Mouse (Mus musculus) neural tube, embryonic 15.5 days (tissue): Measurements from ENCODE around the gene Flnc. TPM values are rescaled to one million over a fixed set of nuclear protein-coding genes. Genes with fewer than 3 reads are reported as not detected.

Source experiments
- ATAC-seq: fragments of 200-750 bp; cut with Nextera tagmentation; 2 replicates; pipeline ENCODE4 v1.8.0; 2017; ENCODE audit warnings: mild to moderate bottlenecking, moderate TSS enrichment, moderate library complexity; ENCODE audit not compliant: low FRiP score
- H3K27ac ChIP-seq: fragments of 300-500 bp; sonication (generic); replicated peaks from 2 replicates; pipeline ENCODE4 v1.5.1; 2015; ENCODE audit warnings: mild to moderate bottlenecking, inconsistent platforms
- H3K27me3 ChIP-seq: fragments of 300-500 bp; sonication (generic); replicated peaks from 2 replicates; pipeline ENCODE4 v1.6.1; 2015; ENCODE audit warnings: inconsistent platforms
- H3K36me3 ChIP-seq: fragments of 300-500 bp; sonication (generic); 2 replicates; pipeline ENCODE4 v1.6.1; 2015; ENCODE audit warnings: inconsistent platforms
- H3K4me1 ChIP-seq: fragments of 300-500 bp; sonication (generic); 2 replicates; pipeline ENCODE4 v1.6.1; 2015; ENCODE audit warnings: inconsistent platforms
- H3K4me2 ChIP-seq: fragments of 300-500 bp; sonication (generic); 2 replicates; pipeline ENCODE4 v1.6.1; 2015; ENCODE audit warnings: inconsistent platforms, mild to moderate bottlenecking, moderate library complexity
- H3K4me3 ChIP-seq: fragments of 300-500 bp; sonication (generic); replicated peaks from 2 replicates; pipeline ENCODE4 v1.5.1; 2015; ENCODE audit warnings: mild to moderate bottlenecking, inconsistent platforms
- H3K9ac ChIP-seq: fragments of 300-500 bp; sonication (generic); replicated peaks from 2 replicates; pipeline ENCODE4 v1.6.1; 2015; ENCODE audit warnings: mild to moderate bottlenecking, inconsistent platforms
- H3K9me3 ChIP-seq: fragments of 300-500 bp; sonication (generic); replicated peaks from 2 replicates; pipeline ENCODE4 v1.6.1; 2016; ENCODE audit warnings: inconsistent platforms
- WGBS: fragments of 180-500 bp; shearing (Covaris S2); methylation state at CpG from one replicate; pipeline ENCODE4 v1.1.7; 2015; ENCODE audit warnings: mixed read lengths; 5-methylcytosine and 5-hydroxymethylcytosine counted together
- polyA plus RNA-seq: library from polyadenylated mRNA; unstranded; fragments of >200 nt; fragmentation: Nextera tagmentation; extraction: Ambion mirVana; gene quantifications from 2 replicates; pipeline ENCODE4 v1.2.1, GENCODE M21; 2015

Gene Flnc
- polyA plus RNA-seq, 1 experiment from 2014 or later, result 5.2 TPM

DNA sequence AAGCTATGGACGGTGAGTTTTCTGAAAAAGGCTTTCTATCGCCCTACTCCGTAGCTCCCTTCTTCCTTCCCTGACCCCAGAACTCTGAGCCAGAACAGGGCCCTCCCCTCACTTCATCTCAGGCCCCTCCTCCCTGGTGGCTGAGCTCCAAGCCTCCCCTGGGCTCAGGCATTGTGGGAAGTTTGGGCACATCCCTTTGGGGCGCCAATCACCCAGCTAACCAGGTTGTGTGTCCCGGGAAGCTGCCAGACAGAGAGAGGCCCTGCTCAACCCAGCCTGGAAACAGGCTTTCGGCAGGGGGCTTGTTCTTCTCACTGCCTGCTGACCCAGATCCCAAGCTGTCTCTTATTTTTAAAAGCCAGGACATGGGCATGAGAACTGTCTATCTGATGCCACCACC is 35.5 kb upstream of the Flnc start:
- WGBS, result 10% methylated on average over 6 of the region's 6 CpGs
- H3K4me1 ChIP-seq, result peaks cover 24% of the 10 kb centered on the region
- ATAC-seq, result 0 out of 2 replicates have a peak, but pooled peaks have one; percentile 22
- H3K9ac ChIP-seq, result peak overlapping the region; percentile 86
- peak overlapping the region; percentile 89 for H3K4me2 ChIP-seq
- peak overlapping the region; percentile 82 for H3K27ac ChIP-seq
- H3K36me3 ChIP-seq, result no peaks in the 10 kb centered on the region
- H3K4me3 ChIP-seq, result peak overlapping the region; percentile 70
- no peaks in the 10 kb centered on the region for H3K9me3 ChIP-seq
- H3K27me3 ChIP-seq, result peaks cover 8% of the 10 kb centered on the region; the same call in 1 of the 2 replicates

DNA sequence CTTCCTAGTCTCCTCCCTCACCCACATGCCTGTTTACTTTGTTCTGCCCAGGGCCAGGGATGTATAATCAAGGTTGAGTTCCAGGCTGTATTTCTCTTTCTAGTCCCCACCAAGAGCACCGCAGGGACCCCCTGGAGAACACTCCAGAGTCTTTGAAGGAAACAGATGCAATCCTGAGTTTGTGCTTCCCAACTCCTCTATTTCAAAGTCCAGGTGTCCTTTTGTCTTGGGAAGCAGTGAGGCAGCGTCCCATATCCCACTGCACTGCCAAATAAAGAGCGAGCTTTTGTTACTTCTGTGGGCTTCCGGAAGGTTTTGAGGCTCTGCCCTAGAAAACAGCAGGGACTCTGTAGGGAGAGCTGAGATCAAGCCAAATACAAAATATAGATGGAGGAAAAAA is 33.2 kb upstream of the Flnc start:
- Histone ChIP-seq H3K27me3 (no peaks in the 10 kb centered on the region), H3K9me3 (no peaks in the 10 kb centered on the region), H3K36me3 (no peaks in the 10 kb centered on the region), H3K4me3 (no peak overlapping the region), H3K9ac (no peak overlapping the region), H3K4me2 (no peak overlapping the region), H3K4me1 (peaks cover 27% of the 10 kb centered on the region), H3K27ac (no peak overlapping the region)
- 69% methylated on average over 4 of the region's 4 CpGs for WGBS
- no peak for ATAC-seq

DNA sequence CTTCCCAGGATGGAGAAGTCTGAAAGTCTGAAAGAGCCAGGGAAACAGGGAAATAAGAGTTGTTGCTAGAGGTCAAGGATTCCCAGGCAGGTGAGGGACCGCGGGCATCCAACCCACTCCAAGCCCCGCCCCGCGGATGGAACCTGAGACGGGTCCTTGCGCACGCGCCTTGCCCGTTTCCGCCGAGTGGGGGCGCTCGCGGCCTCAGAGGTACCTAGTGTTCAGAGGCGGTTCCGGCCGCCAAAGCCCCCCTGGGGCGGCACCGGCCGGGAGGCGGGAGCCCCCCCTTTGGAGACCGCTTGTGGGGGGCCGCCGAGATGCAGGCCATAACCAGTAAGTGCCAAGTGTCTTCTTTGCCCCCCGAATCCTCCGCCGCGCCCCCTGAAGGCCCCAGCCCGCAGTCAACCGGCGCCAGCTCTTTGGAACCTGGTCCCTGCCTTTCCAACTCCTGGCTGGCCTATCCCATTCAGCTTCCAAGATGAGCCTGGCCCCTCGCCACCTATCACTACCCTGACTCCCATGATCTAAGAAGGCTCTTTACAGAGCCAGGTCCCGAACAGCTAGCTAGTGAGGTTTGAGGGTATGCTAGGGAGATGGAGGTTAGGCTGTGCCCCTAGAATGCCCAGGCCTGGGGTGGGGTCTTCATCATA is 30.2 kb upstream of the Flnc start:
- WGBS, result 9% methylated on average over 34 of the region's 34 CpGs
- ATAC-seq, result no peak
- peaks cover 10% of the 10 kb centered on the region for H3K4me1 ChIP-seq
- peaks cover 5% of the 10 kb centered on the region for H3K36me3 ChIP-seq
- no peak overlapping the region for H3K27ac ChIP-seq
- no peak overlapping the region for H3K9ac ChIP-seq
- no peaks in the 10 kb centered on the region for H3K9me3 ChIP-seq
- H3K4me2 ChIP-seq, result peak overlapping the region; percentile 39
- no peak overlapping the region for H3K4me3 ChIP-seq
- no peaks in the 10 kb centered on the region for H3K27me3 ChIP-seq

DNA sequence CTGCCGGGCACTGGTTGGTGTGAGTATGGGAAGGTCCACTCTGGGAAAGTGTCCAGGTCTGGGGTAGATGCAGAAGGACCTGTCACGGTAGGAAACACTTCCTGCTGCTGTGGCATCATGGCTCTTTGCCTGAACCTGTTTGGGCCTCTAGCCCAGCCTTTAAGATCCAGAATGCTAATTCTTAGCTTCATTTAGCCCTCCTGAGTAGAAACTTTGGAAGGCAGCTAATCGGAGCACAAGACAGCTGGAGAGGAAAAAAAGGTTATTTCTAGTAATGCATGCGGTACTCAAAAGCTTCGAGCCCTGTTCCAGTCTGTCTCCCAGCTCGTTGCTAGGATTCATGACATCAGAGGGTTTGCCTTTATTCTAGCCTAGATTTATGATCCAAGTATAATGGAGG is 26.6 kb upstream of the Flnc start:
- Histone ChIP-seq H3K4me2 (no peak overlapping the region), H3K9me3 (no peaks in the 10 kb centered on the region), H3K9ac (no peak overlapping the region), H3K27me3 (no peaks in the 10 kb centered on the region), H3K4me3 (no peak overlapping the region), H3K36me3 (peaks cover 34% of the 10 kb centered on the region), H3K27ac (peak overlapping the region; percentile 72), H3K4me1 (peaks cover 5% of the 10 kb centered on the region; the same call in 1 of the 2 replicates)
- WGBS, result 27% methylated on average over 6 of the region's 6 CpGs
- ATAC-seq, result peak; percentile 70; the same call in 1 of the 2 replicates

DNA sequence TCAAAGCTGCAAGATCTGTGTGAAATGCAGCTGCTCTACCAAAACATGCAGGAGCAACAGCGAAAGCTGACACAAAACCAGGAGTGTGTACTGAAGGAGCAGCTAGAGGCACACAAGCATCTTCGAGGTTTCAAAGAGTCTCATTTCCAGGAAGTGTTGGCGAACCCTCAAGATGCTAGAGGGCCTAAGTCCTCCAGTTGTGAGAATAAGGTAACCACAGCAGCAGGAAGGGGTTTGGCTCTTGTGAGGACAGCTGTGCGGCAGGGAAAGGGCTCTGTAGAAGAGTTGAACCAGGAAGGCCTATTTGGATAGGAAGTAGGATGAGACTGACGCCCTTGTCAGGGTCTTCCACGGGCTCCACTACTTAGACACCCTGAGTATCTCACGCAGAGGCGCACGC is 17.6 kb upstream of the Flnc start:
- no peak overlapping the region for H3K27ac ChIP-seq
- peaks cover 55% of the 10 kb centered on the region for H3K36me3 ChIP-seq
- 88% methylated on average over 9 of the region's 9 CpGs for WGBS
- no peak overlapping the region for H3K4me3 ChIP-seq
- no peak overlapping the region for H3K4me2 ChIP-seq
- no peak for ATAC-seq
- no peaks in the 10 kb centered on the region for H3K4me1 ChIP-seq
- H3K9me3 ChIP-seq, result no peaks in the 10 kb centered on the region
- H3K9ac ChIP-seq, result no peak overlapping the region
- no peaks in the 10 kb centered on the region for H3K27me3 ChIP-seq

DNA sequence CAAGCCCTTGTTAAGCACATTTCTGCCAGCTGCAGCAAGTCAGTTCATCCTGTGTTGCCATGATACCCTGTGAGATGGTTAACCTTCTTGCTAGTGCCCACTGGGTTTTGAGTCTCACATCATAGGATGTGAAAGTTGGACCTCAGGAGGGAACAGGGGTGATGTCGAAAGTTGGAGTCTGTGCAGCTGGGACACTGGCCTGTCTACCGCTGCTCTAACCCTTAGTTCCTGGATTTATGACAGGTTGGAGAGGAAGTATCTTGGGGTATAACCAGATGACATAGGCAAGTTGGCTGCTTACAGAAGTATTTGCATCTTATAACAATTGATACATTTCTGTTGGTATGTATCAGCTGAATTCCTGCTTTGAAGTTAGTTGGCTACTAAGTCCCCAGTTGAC is 12.5 kb upstream of the Flnc start:
- WGBS, result 90% methylated on average over 2 of the region's 2 CpGs
- Histone ChIP-seq H3K36me3 (peaks cover 34% of the 10 kb centered on the region), H3K4me1 (no peaks in the 10 kb centered on the region), H3K9ac (no peak overlapping the region), H3K9me3 (no peaks in the 10 kb centered on the region), H3K27me3 (no peaks in the 10 kb centered on the region), H3K4me2 (no peak overlapping the region), H3K4me3 (no peak overlapping the region), H3K27ac (no peak overlapping the region)
- ATAC-seq, result no peak

DNA sequence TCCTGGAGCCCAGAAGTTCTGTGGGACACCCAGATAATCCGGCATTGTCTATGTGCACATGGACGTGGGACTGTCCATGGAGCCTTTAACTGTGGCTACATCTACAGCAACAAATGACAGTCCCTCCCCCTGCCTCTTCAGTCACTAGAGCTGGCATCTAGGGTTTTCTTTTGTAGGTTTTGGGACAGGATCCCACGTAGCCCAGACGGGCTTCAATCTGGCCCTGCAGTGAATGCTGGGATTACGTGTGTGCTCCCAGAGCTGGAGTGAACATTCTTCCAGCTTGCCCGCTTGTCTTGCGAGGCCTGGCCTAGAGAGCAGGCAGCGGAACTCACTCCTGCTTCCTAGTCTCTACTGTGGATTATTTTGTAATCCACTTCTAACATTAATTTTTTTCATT is 7.9 kb upstream of the Flnc start:
- H3K4me1 ChIP-seq, result no peaks in the 10 kb centered on the region
- H3K36me3 ChIP-seq, result peaks cover 16% of the 10 kb centered on the region; the same call in 1 of the 2 replicates
- H3K4me2 ChIP-seq, result no peak overlapping the region
- 89% methylated on average over 8 of the region's 8 CpGs for WGBS
- H3K4me3 ChIP-seq, result no peak overlapping the region
- no peak overlapping the region for H3K9ac ChIP-seq
- no peak overlapping the region for H3K27ac ChIP-seq
- no peaks in the 10 kb centered on the region for H3K27me3 ChIP-seq
- ATAC-seq, result no peak
- no peaks in the 10 kb centered on the region for H3K9me3 ChIP-seq

DNA sequence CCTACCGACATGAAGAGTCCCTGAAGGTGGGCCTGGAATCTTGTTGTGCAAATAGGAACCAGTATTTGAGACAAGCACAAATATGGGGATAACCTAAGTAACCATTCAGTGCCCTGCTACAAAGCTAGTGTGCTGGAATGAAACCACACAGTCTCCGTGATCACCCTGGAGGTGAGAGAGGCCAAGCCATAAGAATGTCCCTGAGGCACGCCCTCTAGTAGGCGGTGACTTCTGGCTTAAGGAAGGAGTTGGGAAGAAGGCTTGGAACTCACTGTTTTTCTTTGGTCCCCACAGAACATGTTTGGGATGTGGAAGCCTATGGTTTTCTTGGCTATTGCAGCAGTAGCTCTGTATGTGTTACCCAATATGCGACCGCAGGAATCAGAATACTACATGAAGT is 6.7 kb upstream of the Flnc start:
- no peak for ATAC-seq
- H3K27ac ChIP-seq, result no peak overlapping the region
- 75% methylated on average over 6 of the region's 6 CpGs for WGBS
- peaks cover 1% of the 10 kb centered on the region; the same call in 1 of the 2 replicates for H3K4me1 ChIP-seq
- H3K4me2 ChIP-seq, result no peak overlapping the region
- H3K4me3 ChIP-seq, result no peak overlapping the region
- peaks cover 10% of the 10 kb centered on the region; the same call in 1 of the 2 replicates for H3K27me3 ChIP-seq
- no peak overlapping the region for H3K9ac ChIP-seq
- H3K9me3 ChIP-seq, result no peaks in the 10 kb centered on the region
- peaks cover 13% of the 10 kb centered on the region; the same call in 1 of the 2 replicates for H3K36me3 ChIP-seq

DNA sequence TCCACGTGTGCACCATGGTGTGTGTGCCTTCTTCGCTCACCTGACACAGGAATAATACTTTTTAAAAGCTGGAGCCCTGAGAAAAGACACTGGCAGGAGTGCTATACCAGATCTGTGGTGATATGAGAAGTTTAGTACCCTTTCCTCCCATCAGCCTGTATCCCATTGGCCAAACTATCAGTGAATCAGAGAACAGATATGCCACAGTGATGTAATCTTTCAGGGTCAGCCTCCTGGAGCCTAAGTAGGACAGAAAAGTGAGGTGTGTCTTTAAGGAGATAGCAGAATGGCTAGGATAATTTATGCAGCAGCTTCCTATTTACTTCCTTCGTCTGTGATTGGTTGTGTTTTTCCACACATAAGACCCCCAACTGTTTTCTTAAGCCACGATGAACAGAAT is 4.9 kb upstream of the Flnc start:
- H3K4me2 ChIP-seq, result no peak overlapping the region
- peaks cover 27% of the 10 kb centered on the region for H3K27me3 ChIP-seq
- H3K9me3 ChIP-seq, result no peaks in the 10 kb centered on the region
- no peak overlapping the region for H3K4me3 ChIP-seq
- peaks cover 16% of the 10 kb centered on the region for H3K4me1 ChIP-seq
- H3K36me3 ChIP-seq, result 0 out of 2 replicates have a peak, but pooled peaks cover 7% of the 10 kb centered on the region
- no peak for ATAC-seq
- no peak overlapping the region for H3K27ac ChIP-seq
- H3K9ac ChIP-seq, result no peak overlapping the region
- WGBS, result 56% methylated on average over 4 of the region's 4 CpGs

DNA sequence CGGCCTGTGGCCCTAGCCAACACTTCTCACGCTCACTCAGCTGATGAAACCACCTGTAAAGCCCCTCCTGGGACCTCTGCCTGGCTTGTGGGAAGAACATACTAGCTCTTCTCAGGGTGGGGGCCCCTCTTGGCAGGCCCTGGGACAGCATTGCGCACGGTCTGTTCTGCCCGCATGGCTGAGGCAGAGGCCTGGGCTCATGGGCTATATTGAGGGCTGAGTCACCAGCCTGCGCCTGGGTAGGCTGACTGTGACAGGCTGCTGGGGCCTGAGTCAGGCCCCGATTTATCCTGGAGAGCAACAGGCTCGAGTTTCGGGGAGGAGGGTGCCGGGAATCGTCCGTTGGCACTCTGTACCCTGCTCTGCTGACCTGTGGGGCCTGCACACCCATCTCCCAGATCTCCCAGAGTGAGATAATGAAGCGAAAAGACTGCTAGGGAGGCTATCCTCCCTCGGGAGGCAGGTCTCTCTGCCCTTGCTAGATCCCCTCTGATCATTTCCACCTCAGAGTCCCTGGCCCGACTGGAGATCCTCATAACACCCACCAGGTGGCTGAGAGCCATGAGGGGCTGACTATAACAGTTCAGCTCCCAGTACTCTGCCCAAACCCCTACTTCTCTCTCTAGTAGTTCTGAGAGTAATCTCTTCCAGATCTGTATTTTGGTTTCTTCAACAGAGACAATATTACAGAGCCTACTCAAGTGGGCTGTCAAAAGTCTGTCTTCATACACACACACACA is 2.2 kb upstream of the Flnc start:
- no peak for ATAC-seq
- no peak overlapping the region for H3K4me3 ChIP-seq
- no peak overlapping the region for H3K9ac ChIP-seq
- 48% methylated on average over 15 of the region's 15 CpGs for WGBS
- no peak overlapping the region for H3K4me2 ChIP-seq
- H3K4me1 ChIP-seq, result peaks cover 39% of the 10 kb centered on the region
- no peaks in the 10 kb centered on the region for H3K9me3 ChIP-seq
- H3K27me3 ChIP-seq, result peaks cover 50% of the 10 kb centered on the region
- no peak overlapping the region for H3K27ac ChIP-seq
- H3K36me3 ChIP-seq, result 0 out of 2 replicates have a peak, but pooled peaks cover 4% of the 10 kb centered on the region

DNA sequence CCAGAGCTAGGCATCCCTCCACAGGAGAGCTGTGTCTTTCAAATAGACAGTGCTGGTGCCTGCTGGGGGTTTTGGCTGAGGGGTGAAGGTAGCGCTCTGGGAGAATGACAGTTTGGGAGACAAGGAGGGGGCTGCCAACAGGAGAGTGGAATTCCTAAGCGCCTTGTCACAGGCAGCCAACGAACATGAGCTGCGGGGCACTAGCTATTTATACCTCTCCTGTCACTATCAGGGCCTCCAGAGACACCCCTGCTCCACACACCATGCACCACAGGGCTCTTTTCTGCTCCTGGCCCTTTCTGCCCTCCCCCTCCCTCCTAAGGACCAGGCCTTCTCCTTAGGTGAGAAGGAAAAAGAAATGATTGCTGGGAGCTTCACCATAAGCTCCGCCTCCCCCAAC is 1.6 kb upstream of the Flnc start:
- Histone ChIP-seq H3K27me3 (peaks cover 53% of the 10 kb centered on the region), H3K4me1 (peaks cover 45% of the 10 kb centered on the region), H3K9me3 (no peaks in the 10 kb centered on the region), H3K36me3 (no peaks in the 10 kb centered on the region), H3K27ac (no peak overlapping the region), H3K4me2 (no peak overlapping the region), H3K4me3 (no peak overlapping the region), H3K9ac (no peak overlapping the region)
- ATAC-seq, result no peak
- 36% methylated on average over 5 of the region's 5 CpGs for WGBS

DNA sequence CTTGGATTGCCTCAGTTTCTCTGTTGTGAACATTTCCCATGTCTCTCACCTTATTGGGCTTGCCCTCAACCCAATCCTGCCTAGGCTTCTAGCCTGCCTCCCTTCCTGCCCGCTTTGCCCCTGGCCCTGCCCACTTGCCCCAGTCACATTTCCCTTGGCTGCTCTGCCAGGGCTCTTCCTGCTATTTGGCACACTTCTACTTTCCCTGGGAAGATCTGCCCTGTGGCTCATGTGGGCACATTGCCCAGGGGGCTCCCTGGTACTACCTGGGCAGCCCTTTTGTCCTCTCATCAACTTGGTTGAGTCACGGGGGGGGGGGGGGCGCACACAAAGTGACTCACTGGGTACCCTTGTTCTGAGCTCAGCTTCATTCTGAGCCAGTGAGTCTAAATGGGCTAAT is 900 bp upstream of the Flnc start:
- Histone ChIP-seq H3K4me1 (peaks cover 49% of the 10 kb centered on the region), H3K27me3 (peaks cover 53% of the 10 kb centered on the region), H3K36me3 (no peaks in the 10 kb centered on the region), H3K9me3 (no peaks in the 10 kb centered on the region), H3K9ac (no peak overlapping the region), H3K4me2 (no peak overlapping the region), H3K4me3 (no peak overlapping the region), H3K27ac (no peak overlapping the region)
- WGBS, result 43% methylated on average over 3 of the region's 3 CpGs
- no peak for ATAC-seq
